Mouse (Mus musculus) megakaryocyte, embryonic 14.5 days (primary cell): ENCODE data around the gene Hsd3b6. TPM values are rescaled to one million over a fixed set of nuclear protein-coding genes. Genes with fewer than 3 reads are reported as not detected.
"Not testable (repeated sequence)": the region's sequence is repeated elsewhere in the genome, so short reads cannot be mapped to it uniquely, and the experiment has no call there.

Source experiments
- H3K27me3 ChIP-seq: replicated peaks from 2 replicates; pipeline ENCODE3; 2012; ENCODE audit warnings: inconsistent platforms
- H3K36me3 ChIP-seq: replicated peaks from 2 replicates; pipeline ENCODE3; 2012; ENCODE audit warnings: low read length, inconsistent platforms, mixed read lengths
- H3K4me1 ChIP-seq: 2 replicates; pipeline ENCODE4 v1.6.1; 2012; ENCODE audit warnings: inconsistent platforms
- H3K4me3 ChIP-seq: replicated peaks from 2 replicates; pipeline ENCODE3; 2012; ENCODE audit warnings: moderate library complexity, mild to moderate bottlenecking, inconsistent platforms
- H3K9me3 ChIP-seq: 2 replicates; pipeline ENCODE4 v1.6.1; 2012; ENCODE audit warnings: inconsistent platforms
- FLI1 ChIP-seq: IDR thresholded peaks from 2 replicates; pipeline ENCODE4 v1.6.1; 2012; ENCODE audit warnings: low read length, inconsistent platforms, mixed read lengths
- GATA1 ChIP-seq: IDR thresholded peaks from 3 replicates; pipeline ENCODE4 v1.6.1; 2012; ENCODE audit warnings: mixed read lengths, low read length, inconsistent platforms, borderline replicate concordance
- polyA plus RNA-seq: library from polyadenylated mRNA; stranded (reverse); fragments of >175 nt; gene quantifications from 2 replicates; pipeline ENCODE4 v1.2.3, GENCODE M21; 2012; ENCODE audit warnings: low replicate concordance; ENCODE audit not compliant: insufficient read depth

Hsd3b6 gene
- polyA plus RNA-seq, 1 experiment = 0.19 TPM

DNA sequence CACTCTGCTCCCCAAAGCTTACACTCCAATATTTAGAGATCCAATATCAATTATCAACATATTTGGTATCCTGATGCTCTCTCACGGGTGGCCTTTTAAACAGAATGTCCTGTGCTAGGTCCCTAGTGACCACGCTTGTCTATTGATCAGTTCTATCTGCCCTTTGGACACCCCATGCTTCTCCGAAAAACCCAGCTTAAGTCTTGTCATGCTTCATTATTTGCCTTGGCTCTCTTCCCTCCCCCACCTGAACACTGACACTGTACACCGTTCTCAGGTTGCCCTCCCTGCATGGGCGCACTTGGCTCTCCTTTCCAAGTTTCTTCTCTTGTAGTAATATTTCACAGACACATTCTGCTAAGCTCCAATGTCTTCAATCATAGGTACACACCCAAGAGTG lies 36.0 kb upstream of the Hsd3b6 start:
- no peak for TF ChIP-seq FLI1
- TF ChIP-seq GATA1 = no peak
- H3K4me1 ChIP-seq = peaks cover 2% of the 10 kb centered on the region
- no peaks in the 10 kb centered on the region for H3K36me3 ChIP-seq
- peaks cover 8% of the 10 kb centered on the region; the same call in 1 of the 2 replicates for H3K9me3 ChIP-seq
- H3K4me3 ChIP-seq = no peak overlapping the region
- H3K27me3 ChIP-seq = no peaks in the 10 kb centered on the region

DNA sequence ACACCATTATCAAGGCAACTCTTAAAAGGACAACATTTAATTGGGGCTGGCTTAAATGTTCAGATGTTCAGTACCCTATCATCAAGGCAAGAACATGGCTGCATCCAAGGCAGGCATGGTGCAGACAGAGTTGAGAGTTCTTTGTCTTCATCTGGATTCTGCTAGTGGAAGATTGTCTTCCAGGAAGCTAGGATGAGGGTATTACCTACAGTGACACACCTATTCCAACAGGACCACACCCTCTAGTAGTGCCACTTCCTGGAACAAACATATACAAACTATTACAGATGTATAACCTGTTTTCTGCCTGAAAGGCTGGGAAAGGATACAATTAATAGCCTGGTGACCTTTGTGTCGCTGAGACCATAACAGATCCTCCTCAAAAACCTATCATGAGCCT lies 34.7 kb upstream of the Hsd3b6 start:
- Histone ChIP-seq H3K9me3 (peaks cover 8% of the 10 kb centered on the region; the same call in 1 of the 2 replicates), H3K4me3 (no peak overlapping the region), H3K4me1 (no peaks in the 10 kb centered on the region), H3K27me3 (no peaks in the 10 kb centered on the region), H3K36me3 (no peaks in the 10 kb centered on the region)
- TF ChIP-seq GATA1 (no peak), FLI1 (no peak)

DNA sequence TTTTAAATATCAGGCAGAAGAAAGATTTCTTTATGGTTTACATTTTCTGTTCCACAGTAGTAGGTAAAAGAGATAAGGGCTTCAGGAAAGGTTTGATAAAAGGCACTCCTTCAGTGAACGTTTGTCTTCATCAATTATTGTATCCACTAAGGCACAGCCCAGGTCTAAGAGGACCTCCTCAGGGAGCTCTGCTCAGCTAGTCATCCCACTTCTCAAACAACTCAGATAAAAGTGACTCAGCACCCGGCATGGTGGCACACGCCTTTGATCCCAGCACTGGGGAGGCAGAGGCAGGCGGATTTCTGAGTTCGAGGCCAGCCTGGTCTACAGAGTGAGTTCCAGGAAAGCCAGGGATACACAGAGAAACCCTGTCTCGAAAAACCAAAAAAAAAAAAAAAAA lies 1.6 kb downstream of the Hsd3b6 start:
- H3K9me3 ChIP-seq, H3K36me3 ChIP-seq, H3K27me3 ChIP-seq, H3K4me1 ChIP-seq, H3K4me3 ChIP-seq: not testable (repeated sequence)

DNA sequence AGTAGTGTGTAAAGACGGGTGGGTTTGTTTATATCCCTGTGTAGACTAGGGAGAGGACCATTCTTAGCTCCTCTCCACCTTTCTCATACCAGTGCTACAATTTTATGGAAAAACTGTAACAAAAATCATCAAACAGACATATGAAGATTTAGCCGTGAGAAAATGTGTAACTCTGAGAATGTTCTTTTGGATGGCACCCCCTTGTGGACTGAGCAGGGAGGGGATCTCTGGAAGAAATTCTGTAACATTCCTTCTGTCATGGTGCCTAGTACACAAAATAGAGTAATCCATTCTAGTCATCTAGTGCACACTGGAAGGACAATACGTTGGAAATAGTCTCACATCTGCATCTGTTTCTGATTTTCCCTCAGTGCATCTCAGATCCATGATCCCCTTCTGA lies 9.2 kb downstream of the Hsd3b6 start:
- not testable (repeated sequence) for H3K36me3 ChIP-seq, H3K4me1 ChIP-seq, H3K4me3 ChIP-seq, H3K27me3 ChIP-seq, H3K9me3 ChIP-seq

DNA sequence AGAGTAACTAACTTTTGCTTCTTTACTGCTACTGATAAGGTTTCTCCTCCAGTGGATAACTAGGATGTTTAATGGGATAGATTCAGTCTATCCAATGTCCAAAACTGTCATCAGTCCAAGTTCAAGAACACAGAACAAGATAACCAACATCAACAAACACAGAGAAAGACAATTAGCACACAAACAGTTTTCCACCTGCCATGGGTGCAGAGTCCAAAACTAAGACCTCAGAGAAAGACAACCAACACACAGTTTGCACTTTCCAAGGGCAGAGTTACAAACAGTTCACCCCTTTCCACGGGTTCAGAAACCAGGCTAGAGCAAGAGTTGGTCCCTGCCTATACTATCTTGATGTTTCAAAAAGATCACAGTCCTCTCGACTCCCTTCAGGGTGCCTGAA lies 27.7 kb downstream of the Hsd3b6 start:
- no peaks in the 10 kb centered on the region for H3K4me1 ChIP-seq
- no peaks in the 10 kb centered on the region for H3K27me3 ChIP-seq
- no peaks in the 10 kb centered on the region for H3K36me3 ChIP-seq
- H3K4me3 ChIP-seq = no peak overlapping the region
- H3K9me3 ChIP-seq = peaks cover 22% of the 10 kb centered on the region; the same call in 1 of the 2 replicates
- TF ChIP-seq FLI1 (no peak), GATA1 (no peak)

DNA sequence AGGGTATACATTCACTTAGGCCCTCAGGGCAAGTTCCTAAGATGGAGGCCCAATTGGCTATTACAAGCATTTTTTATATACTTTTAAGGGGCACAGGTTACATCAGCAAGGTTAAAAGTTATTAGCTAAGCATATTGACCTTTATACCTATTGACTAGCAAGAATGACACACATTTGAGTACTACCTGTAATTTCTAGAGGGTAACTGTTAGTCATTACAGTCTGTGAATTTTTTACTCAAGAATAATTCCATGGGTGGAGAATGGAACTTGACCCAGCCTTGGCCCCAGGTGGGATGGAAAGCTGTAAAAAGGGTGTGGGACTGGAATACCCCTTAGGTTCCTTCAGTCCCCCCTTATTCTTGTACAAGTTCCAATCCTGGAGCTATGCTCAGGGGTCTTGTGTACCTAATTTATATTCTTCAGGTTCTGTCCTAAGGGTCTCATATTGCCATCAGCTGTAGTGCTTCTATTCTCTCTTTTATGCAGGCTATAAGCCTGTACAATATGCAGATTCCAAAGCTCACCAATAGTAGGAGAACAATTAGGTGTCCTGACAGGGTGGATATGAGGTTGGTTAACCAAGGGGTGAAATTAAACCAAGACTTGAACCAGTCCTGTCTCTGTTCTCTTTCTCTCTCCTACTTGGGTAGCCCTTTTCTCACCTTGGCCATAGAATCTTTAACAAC lies 31.9 kb downstream of the Hsd3b6 start:
- no peak for TF ChIP-seq GATA1
- TF ChIP-seq FLI1 = no peak
- Histone ChIP-seq H3K9me3 (peaks cover 25% of the 10 kb centered on the region; the same call in 1 of the 2 replicates), H3K27me3 (no peaks in the 10 kb centered on the region), H3K36me3 (no peaks in the 10 kb centered on the region), H3K4me1 (no peaks in the 10 kb centered on the region), H3K4me3 (no peak overlapping the region)

DNA sequence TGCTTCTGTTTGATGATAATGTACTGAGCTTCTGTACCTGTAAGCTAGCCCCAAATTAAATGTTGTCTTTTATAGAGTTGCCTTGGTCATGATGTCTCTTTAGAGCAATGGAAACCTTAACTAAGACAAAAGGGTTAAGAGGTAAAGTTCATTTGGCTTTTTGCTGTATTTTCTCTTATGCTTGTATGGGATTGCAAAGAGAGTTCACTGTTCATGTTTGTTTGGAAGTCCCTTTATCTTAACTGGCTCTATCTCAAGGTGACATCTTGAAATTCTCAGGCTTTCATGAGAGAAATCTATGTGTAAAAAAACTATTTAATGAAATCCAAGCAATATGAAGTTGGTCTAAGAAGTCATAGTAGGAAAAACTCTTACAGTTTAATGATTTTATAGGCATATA lies 33.3 kb downstream of the Hsd3b6 start:
- no peaks in the 10 kb centered on the region for H3K36me3 ChIP-seq
- H3K9me3 ChIP-seq = peaks cover 16% of the 10 kb centered on the region; the same call in 1 of the 2 replicates
- TF ChIP-seq GATA1 (no peak), FLI1 (no peak)
- no peak overlapping the region for H3K4me3 ChIP-seq
- H3K27me3 ChIP-seq = no peaks in the 10 kb centered on the region
- no peaks in the 10 kb centered on the region for H3K4me1 ChIP-seq

DNA sequence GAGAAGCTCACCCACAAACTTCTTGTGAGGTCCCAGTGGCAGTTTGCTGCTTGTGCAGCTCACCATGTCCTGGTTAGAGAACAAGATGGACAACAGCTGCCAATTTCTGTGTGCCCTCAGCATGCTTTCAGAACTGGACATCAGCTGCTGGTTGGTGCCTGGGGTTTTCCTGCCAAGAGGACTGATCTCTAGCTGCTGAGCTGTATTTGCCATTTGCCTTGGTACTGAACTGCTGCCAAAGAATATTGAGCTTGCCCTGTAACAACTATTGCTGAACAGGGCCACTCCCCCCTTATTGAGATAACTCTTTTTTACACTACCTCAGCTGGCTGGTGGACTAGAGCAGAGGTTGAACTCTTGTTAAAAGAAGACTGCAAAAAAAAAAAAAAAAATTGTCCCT lies 50.1 kb downstream of the Hsd3b6 start:
- Histone ChIP-seq H3K36me3 (no peaks in the 10 kb centered on the region), H3K4me3 (no peak overlapping the region), H3K9me3 (peaks cover 4% of the 10 kb centered on the region; the same call in 1 of the 2 replicates), H3K4me1 (no peaks in the 10 kb centered on the region), H3K27me3 (no peaks in the 10 kb centered on the region)
- no peak for TF ChIP-seq GATA1
- no peak for TF ChIP-seq FLI1

DNA sequence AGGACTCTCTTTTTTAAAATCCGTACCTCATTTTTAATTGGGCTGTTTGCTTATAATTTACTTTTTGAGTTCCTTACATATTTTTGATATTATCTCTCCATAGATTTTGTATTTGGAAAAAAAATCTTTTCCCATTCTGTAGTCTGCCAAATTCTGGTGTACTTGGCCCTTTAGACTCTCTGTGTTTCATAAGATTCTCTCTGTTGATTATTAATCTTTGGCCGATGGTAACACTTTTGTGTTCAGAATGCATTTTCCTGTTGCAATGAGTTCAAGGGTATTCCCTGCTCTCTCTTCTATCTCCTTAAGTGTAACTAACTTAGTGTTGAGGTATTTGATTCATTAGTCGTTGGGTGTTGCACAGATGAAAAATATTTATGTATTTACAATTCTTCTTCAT lies 57.4 kb downstream of the Hsd3b6 start:
- no peak overlapping the region for H3K4me3 ChIP-seq
- TF ChIP-seq FLI1 = no peak
- no peak for TF ChIP-seq GATA1
- H3K9me3 ChIP-seq = peaks cover 1% of the 10 kb centered on the region; the same call in 1 of the 2 replicates
- H3K27me3 ChIP-seq = no peaks in the 10 kb centered on the region
- no peaks in the 10 kb centered on the region for H3K36me3 ChIP-seq
- no peaks in the 10 kb centered on the region for H3K4me1 ChIP-seq

Other genes with a start within 250 kb of the Hsd3b6 start
- gene Gm10681, start 225.6 kb downstream of the Hsd3b6 start, polyA plus RNA-seq = not detected in 2 replicates
- 1.1 TPM in 1 of 2 replicates, not detected in the other for gene Hsd3b5, start 184.2 kb downstream of the Hsd3b6 start, polyA plus RNA-seq
- not detected in 2 replicates for gene Hsd3b2, start 89.9 kb downstream of the Hsd3b6 start, polyA plus RNA-seq
- gene Hsd3b3, start 51.3 kb downstream of the Hsd3b6 start, polyA plus RNA-seq = 0.34 TPM in 1 of 2 replicates, not detected in the other
- 0.59 TPM in 1 of 2 replicates, not detected in the other for gene Hsd3b1, start 45.4 kb upstream of the Hsd3b6 start, polyA plus RNA-seq
- not detected in 2 replicates for gene Hao2, start 78.8 kb upstream of the Hsd3b6 start, polyA plus RNA-seq